Mouse (Mus musculus) forebrain, embryonic 12.5 days (tissue): ENCODE measurements around the gene Fstl4. TPM values are rescaled to one million over a fixed set of nuclear protein-coding genes. Genes with fewer than 3 reads are reported as not detected.

Experiments used
- ATAC-seq: fragments of 200-750 bp; cut with Nextera tagmentation; 2 replicates; pipeline ENCODE4 v1.8.0; 2017; ENCODE audit warnings: moderate TSS enrichment; ENCODE audit not compliant: low FRiP score
- H3K27ac ChIP-seq: fragments of 300-500 bp; sonication (generic); 2 replicates; pipeline ENCODE4 v1.5.1; 2016; ENCODE audit warnings: mild to moderate bottlenecking
- H3K27me3 ChIP-seq: fragments of 300-500 bp; sonication (generic); 2 replicates; pipeline ENCODE4 v1.6.1; 2016; ENCODE audit warnings: mild to moderate bottlenecking
- H3K36me3 ChIP-seq: fragments of 300-500 bp; sonication (generic); replicated peaks from 2 replicates; pipeline ENCODE4 v1.6.1; 2016; ENCODE audit warnings: mild to moderate bottlenecking
- H3K4me1 ChIP-seq: fragments of 300-500 bp; sonication (generic); 2 replicates; pipeline ENCODE4 v1.6.1; 2016
- H3K4me2 ChIP-seq: fragments of 300-500 bp; sonication (generic); 2 replicates; pipeline ENCODE4 v1.6.1; 2016; ENCODE audit warnings: mild to moderate bottlenecking, moderate library complexity
- H3K4me3 ChIP-seq: fragments of 300-500 bp; sonication (generic); replicated peaks from 2 replicates; pipeline ENCODE4 v1.5.1; 2016; ENCODE audit warnings: mild to moderate bottlenecking
- H3K9ac ChIP-seq: fragments of 300-500 bp; sonication (generic); 2 replicates; pipeline ENCODE4 v1.6.1; 2016; ENCODE audit warnings: mild to moderate bottlenecking
- H3K9me3 ChIP-seq: fragments of 300-500 bp; sonication (generic); 2 replicates; pipeline ENCODE4 v1.6.1; 2016
- WGBS: fragments of 180-500 bp; shearing (Covaris S2); methylation state at CpG from one replicate; pipeline ENCODE4 v1.1.7; 2016; 5-methylcytosine and 5-hydroxymethylcytosine counted together
- polyA plus RNA-seq: library from polyadenylated mRNA; unstranded; fragments of >200 nt; fragmentation: Nextera tagmentation; extraction: Ambion mirVana; gene quantifications from 2 replicates; pipeline ENCODE4 v1.2.1, GENCODE M21; 2016

Fstl4 gene
- polyA plus RNA-seq, 1 experiment from 2014 or later, result 1.0 TPM

DNA sequence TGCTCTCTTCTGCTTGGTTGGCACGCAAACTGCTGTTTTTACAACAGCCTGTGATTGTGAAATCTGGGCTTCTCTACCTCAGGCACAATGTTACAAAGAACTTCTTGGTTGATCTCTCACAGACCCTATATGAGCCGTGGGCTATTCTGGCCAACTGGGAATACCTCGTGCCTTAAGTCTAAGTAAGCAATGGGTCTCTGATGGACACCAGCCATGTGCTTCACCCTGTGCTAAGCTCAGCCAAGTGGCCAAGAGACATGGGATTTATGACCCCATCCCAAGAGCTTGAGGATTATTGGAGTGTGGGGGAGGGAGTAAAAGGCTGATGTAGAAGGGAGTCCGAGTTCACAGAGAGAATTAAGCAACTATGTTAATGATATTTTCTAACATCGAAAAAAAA lies 18.0 kb downstream of the Fstl4 start:
- H3K4me1 ChIP-seq, result peaks cover 11% of the 10 kb centered on the region
- no peak overlapping the region for H3K4me2 ChIP-seq
- no peaks in the 10 kb centered on the region for H3K9me3 ChIP-seq
- H3K9ac ChIP-seq, result no peak overlapping the region
- ATAC-seq, result no peak
- no peak overlapping the region for H3K27ac ChIP-seq
- no peaks in the 10 kb centered on the region for H3K36me3 ChIP-seq
- 95% methylated on average over 5 of the region's 5 CpGs for WGBS
- 0 out of 2 replicates have a peak, but pooled peaks cover 5% of the 10 kb centered on the region for H3K27me3 ChIP-seq
- no peak overlapping the region for H3K4me3 ChIP-seq

DNA sequence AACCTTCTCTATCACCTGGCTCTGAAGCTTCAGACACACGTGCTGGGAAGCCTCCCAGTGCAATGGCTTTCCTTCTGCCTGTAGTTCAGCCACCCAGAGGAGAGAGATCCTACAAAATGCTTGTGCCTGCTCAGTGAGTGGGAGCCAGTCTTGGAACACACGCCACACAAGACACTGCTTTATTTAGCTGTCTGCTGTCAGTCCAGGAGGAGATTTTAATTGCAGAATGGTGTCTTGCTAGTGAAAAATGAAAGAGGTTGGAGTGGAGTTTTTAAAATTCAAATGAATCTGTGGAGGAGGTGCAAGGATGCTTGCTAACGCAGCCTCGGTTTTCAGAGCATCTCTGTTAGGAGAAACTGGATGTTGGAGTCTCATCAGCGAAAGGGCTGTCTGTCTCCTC lies 29.9 kb downstream of the Fstl4 start:
- WGBS, result 73% methylated on average over 5 of the region's 5 CpGs
- Histone ChIP-seq H3K27me3 (no peaks in the 10 kb centered on the region), H3K9me3 (no peaks in the 10 kb centered on the region), H3K36me3 (no peaks in the 10 kb centered on the region), H3K4me3 (no peak overlapping the region), H3K4me2 (no peak overlapping the region), H3K9ac (no peak overlapping the region), H3K4me1 (no peaks in the 10 kb centered on the region), H3K27ac (no peak overlapping the region)
- ATAC-seq, result no peak

DNA sequence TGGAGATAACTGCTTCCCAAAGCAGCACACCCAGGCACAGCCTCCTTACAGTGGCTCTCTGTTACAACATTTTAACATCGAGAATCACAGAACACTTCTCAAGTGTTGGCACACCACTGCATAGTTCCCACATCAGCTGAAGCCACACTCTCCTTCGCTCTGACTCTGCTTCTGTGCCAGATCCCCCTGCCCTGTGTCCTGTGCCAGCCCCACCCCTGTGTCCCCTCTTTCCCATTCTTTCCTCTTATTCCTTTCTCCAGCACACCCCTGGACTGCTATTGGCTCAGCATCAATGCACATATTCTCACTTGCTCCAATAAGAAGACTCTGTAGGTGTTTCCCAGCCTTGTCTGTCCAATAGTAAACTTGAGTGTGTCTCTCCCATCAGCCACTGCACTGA lies 45.1 kb downstream of the Fstl4 start:
- Histone ChIP-seq H3K4me1 (no peaks in the 10 kb centered on the region), H3K27ac (no peak overlapping the region), H3K9me3 (no peaks in the 10 kb centered on the region), H3K4me3 (no peak overlapping the region), H3K9ac (no peak overlapping the region), H3K36me3 (no peaks in the 10 kb centered on the region), H3K4me2 (no peak overlapping the region), H3K27me3 (no peaks in the 10 kb centered on the region)
- WGBS, result 95% methylated on average over 2 of the region's 2 CpGs
- no peak for ATAC-seq

DNA sequence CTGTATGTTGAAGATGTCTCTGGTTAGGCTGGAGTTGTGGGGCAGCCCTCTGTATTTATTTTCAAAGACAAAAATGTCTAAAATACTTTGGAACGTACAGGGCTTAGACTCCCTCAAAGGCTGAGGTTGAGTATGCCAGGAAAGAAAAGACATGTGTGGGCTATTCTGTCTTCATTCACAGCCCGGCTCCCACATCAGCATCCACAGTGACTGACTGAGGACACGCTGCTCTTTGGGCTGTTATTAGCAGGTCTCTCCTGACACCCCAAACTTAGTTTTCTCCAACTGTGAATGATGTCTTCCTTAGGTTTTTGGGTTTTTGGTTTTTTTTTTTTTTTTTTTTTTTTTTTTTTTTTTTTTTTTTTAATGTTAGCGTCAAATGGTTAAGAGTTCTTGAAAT lies 51.6 kb downstream of the Fstl4 start:
- Histone ChIP-seq H3K9me3 (no peaks in the 10 kb centered on the region), H3K27me3 (no peaks in the 10 kb centered on the region), H3K27ac (no peak overlapping the region), H3K4me1 (peaks cover 6% of the 10 kb centered on the region), H3K9ac (no peak overlapping the region), H3K36me3 (no peaks in the 10 kb centered on the region), H3K4me3 (no peak overlapping the region), H3K4me2 (no peak overlapping the region)
- WGBS, result 86% methylated on average over 4 of the region's 4 CpGs
- no peak for ATAC-seq

DNA sequence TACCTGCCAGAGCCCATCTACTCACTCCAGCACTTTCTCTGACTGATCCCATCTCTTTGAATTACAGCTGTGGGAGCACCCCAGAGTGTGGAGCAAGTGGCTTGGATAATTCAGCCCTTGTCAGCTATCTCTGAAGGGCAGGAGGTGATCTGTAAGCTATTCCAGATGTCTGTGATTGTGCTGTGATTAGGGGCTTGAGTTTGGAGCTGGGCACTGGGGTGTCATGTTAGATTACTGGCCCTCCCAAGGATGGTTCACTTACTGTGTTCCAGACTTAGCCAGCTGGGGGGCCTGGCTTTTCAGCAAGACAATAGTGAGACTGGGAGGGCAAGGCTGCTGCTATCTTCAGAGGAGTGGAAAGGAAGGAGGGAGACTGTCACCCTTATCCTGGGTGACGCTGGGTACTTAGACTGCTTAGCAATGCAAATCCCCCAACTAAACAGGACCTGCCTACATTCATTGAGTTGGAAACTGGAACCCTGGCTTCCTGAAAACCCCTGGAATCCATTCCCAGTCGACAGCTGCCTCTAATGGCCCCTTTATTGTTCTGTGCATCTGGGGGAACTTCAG lies 56.0 kb downstream of the Fstl4 start:
- Histone ChIP-seq H3K9me3 (no peaks in the 10 kb centered on the region), H3K9ac (no peak overlapping the region), H3K4me2 (no peak overlapping the region), H3K27me3 (no peaks in the 10 kb centered on the region), H3K27ac (no peak overlapping the region), H3K36me3 (no peaks in the 10 kb centered on the region), H3K4me1 (peaks cover 6% of the 10 kb centered on the region), H3K4me3 (no peak overlapping the region)
- 2% methylated on average over 2 of the region's 2 CpGs for WGBS
- no peak for ATAC-seq

DNA sequence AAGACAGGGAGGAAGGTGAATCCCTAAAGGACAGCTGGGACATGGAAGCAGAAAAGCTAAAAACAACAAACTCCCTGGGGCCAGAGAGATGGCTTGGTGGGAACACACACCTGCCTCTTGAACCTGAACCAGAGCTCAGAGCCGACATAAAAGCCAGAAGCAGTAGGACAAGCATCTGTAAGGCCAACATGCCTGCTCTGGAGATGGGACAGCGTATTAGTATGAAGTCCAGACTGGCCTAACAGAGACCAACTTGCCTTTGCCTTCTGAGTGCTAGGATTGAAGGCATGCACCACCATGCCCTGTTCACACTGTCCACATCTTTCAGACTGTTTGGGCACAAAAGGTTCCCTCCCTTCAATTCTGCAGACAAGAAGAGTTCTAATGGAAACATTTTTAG lies 62.2 kb downstream of the Fstl4 start:
- H3K36me3 ChIP-seq, result no peaks in the 10 kb centered on the region
- no peaks in the 10 kb centered on the region for H3K4me1 ChIP-seq
- H3K27me3 ChIP-seq, result 0 out of 2 replicates have a peak, but pooled peaks cover 3% of the 10 kb centered on the region
- H3K4me3 ChIP-seq, result no peak overlapping the region
- no peak overlapping the region for H3K27ac ChIP-seq
- H3K9ac ChIP-seq, result no peak overlapping the region
- 91% methylated on average over 2 of the region's 2 CpGs for WGBS
- H3K4me2 ChIP-seq, result no peak overlapping the region
- H3K9me3 ChIP-seq, result no peaks in the 10 kb centered on the region
- ATAC-seq, result no peak

DNA sequence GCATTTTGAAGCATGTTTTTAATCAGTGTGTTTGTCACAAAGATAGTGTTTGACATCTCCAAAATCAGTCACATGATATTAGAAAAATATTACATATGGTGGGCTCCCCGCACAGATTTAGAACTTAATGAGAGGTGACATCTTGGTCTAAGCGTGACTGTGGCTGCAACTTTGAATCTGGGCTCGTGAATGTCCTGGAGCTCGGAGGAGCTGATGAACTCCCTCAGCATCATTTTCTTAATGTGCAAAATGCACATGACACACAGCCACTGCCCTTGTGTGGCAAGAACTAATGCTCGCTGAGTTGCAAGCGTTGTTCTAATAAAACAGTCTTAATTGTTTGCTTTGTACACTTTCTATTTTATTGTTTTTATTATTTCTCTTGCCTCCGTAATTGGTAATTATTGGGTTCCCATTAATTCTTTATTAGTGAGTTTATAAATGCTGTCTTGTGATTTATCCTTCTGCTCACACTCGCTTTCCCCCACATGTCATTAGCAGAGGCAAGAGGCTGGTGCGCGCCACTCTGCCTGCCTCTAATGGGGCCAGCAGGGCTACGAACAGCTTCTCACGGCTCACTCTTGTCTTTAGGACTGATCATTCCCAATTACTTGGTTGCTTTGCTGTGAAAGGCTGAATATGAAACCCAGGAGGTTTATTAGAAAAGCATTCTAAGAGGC lies 67.3 kb downstream of the Fstl4 start:
- H3K9me3 ChIP-seq, result no peaks in the 10 kb centered on the region
- WGBS, result 59% methylated on average over 12 of the region's 12 CpGs
- H3K36me3 ChIP-seq, result no peaks in the 10 kb centered on the region
- ATAC-seq, result no peak
- H3K27me3 ChIP-seq, result 0 out of 2 replicates have a peak, but pooled peaks cover 3% of the 10 kb centered on the region
- H3K9ac ChIP-seq, result no peak overlapping the region
- peaks cover 2% of the 10 kb centered on the region; the same call in 1 of the 2 replicates for H3K4me1 ChIP-seq
- no peak overlapping the region for H3K4me3 ChIP-seq
- H3K27ac ChIP-seq, result no peak overlapping the region
- no peak overlapping the region for H3K4me2 ChIP-seq

DNA sequence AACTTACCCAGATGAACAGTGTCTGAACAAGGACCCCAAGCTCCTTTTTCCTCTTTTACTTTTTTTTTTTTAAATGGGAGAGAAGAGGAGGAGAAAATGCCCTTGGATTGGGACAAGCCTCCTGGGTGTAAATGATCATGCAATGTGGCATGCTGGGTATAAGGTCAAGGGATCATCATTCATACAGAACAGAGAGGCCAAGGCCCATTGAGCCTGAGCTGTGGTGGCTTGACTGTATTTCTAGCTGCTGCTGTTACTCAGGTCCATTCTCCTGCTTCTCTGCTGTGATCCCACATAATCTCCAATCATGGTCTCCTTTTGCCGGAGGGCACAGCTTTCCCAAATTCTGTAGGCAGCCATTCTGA lies 67.9 kb downstream of the Fstl4 start:
- no peak for ATAC-seq
- H3K4me3 ChIP-seq, result no peak overlapping the region
- 0 out of 2 replicates have a peak, but pooled peaks cover 3% of the 10 kb centered on the region for H3K27me3 ChIP-seq
- H3K9me3 ChIP-seq, result no peaks in the 10 kb centered on the region
- H3K27ac ChIP-seq, result no peak overlapping the region
- H3K4me2 ChIP-seq, result no peak overlapping the region
- 93% methylated on average over 1 of the region's 1 CpGs for WGBS
- H3K4me1 ChIP-seq, result peaks cover 2% of the 10 kb centered on the region; the same call in 1 of the 2 replicates
- H3K36me3 ChIP-seq, result no peaks in the 10 kb centered on the region
- no peak overlapping the region for H3K9ac ChIP-seq

DNA sequence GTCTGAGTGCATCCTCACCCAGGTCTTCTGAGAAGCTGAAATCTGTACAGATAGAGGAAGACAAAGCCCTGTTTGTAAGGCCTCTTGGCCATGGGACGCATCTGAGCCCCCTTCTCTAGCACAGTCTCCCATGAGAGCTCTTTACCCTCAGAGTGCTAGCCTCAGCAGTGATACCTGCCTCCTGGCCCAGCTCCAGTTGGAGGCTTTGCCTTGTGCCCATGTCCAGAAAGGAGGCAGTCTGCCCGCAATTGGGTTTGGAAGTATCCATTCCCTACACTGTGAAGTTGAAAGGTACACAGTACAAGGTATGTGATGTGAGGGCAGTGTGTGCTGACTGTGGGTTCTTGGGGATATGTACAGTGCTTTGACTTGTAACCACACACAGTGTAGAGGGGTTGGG lies 84.3 kb downstream of the Fstl4 start:
- Histone ChIP-seq H3K9me3 (no peaks in the 10 kb centered on the region), H3K27ac (no peak overlapping the region), H3K4me3 (no peak overlapping the region), H3K27me3 (no peaks in the 10 kb centered on the region), H3K4me2 (no peak overlapping the region), H3K4me1 (no peaks in the 10 kb centered on the region), H3K36me3 (no peaks in the 10 kb centered on the region), H3K9ac (no peak overlapping the region)
- 83% methylated on average over 2 of the region's 2 CpGs for WGBS
- ATAC-seq, result no peak

DNA sequence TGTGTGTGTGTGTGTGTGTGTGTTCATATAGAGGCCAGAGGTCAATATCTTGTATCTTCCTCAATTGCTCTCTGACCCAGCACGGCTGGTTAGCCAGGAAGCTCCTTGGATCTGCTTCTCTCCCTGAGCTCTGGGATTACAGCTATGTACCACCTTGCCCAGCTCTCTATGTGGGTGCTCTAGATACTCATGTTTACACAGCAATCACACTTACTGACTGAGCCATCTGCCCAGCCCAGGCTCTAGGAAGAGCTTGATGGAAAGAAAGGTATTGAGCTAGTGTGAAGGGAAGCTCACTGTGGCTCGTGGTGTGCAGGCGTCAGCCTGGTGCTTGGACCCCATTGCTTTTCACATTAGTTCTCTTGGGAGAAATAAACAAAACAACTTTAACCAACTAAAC lies 85.6 kb downstream of the Fstl4 start:
- WGBS, result 86% methylated on average over 3 of the region's 3 CpGs
- H3K27ac ChIP-seq, result no peak overlapping the region
- no peak overlapping the region for H3K9ac ChIP-seq
- no peaks in the 10 kb centered on the region for H3K9me3 ChIP-seq
- H3K4me1 ChIP-seq, result no peaks in the 10 kb centered on the region
- no peaks in the 10 kb centered on the region for H3K27me3 ChIP-seq
- H3K36me3 ChIP-seq, result no peaks in the 10 kb centered on the region
- ATAC-seq, result no peak
- no peak overlapping the region for H3K4me2 ChIP-seq
- H3K4me3 ChIP-seq, result no peak overlapping the region

DNA sequence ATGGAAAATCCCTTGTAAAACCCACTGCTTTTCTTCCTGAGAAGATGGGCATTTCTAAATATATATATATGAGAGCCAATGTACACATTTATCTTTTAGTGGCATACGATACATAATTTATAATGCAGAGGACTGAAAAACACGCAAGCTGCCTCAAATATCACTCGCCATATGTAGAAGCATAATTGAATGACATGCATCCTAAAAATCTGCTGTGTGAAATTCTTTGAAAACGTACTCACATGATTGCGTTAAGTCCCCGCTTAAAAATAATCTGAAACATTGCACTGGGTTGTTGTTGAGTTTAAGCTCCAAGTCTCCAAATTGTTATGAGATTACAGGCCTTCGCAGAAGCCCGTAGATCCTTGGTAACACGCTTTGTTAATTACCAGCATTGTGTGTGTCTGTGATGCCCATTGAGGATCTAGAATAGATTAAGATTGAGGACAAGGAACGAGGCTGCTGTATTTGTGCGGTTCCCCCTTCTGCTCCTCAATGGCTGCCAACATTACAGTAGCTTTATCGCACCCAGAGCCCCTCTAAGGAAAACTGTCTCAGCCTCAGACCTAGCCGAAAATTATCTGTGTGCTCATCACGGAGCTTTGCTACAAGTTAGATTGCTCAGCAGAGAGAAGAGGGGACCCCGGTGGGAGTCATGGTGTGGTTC lies 108.5 kb downstream of the Fstl4 start:
- no peak for ATAC-seq
- H3K27me3 ChIP-seq, result no peaks in the 10 kb centered on the region
- no peaks in the 10 kb centered on the region for H3K36me3 ChIP-seq
- no peak overlapping the region for H3K27ac ChIP-seq
- no peak overlapping the region for H3K9ac ChIP-seq
- H3K4me1 ChIP-seq, result no peaks in the 10 kb centered on the region
- H3K9me3 ChIP-seq, result 0 out of 2 replicates have a peak, but pooled peaks cover 5% of the 10 kb centered on the region
- 90% methylated on average over 15 of the region's 15 CpGs for WGBS
- no peak overlapping the region for H3K4me2 ChIP-seq
- no peak overlapping the region for H3K4me3 ChIP-seq

DNA sequence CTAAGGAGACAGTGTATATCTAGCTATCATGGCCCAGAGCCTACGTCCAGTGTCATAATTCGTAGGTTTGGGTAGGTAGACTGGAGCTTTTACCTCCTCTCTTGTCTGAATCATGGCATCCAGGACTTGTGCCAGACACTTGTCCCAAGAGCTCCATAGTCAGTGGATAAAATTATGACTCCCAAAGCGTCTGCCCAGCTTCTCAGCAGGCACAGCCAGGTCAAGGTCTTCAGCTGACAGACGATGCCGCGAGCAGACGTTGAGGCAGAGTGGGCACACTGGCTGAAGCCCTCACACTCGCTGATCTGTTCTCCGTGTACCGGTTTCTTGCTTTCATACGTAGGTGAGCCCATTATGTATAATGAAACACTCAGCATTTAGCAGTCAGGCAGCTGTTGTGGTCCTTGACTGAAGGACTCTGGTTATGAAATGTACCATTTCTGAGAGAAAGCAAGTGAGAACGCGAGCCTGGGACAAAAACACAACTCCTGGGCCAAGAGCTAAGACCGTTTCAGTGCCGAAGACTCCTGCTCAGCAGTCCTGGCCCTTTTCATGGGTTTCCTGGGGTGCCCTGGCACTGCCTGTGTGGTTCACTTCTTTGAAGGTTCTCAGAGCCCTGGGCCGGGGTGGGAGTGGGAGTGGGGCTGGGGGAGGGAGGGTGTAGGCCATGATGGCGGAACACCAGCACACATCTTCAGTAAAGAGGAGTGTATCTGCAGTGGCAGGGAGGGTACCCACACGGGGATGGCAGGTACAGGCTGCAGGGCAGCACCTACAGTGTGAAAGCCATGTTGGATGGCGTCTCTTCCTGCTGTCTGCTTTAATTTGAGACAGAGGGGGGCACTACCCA lies 111.7 kb downstream of the Fstl4 start:
- WGBS, result 92% methylated on average over 19 of the region's 19 CpGs
- Histone ChIP-seq H3K4me3 (no peak overlapping the region), H3K27me3 (no peaks in the 10 kb centered on the region), H3K36me3 (no peaks in the 10 kb centered on the region), H3K4me1 (no peaks in the 10 kb centered on the region), H3K4me2 (no peak overlapping the region), H3K27ac (no peak overlapping the region), H3K9ac (no peak overlapping the region), H3K9me3 (0 out of 2 replicates have a peak, but pooled peaks cover 5% of the 10 kb centered on the region)
- ATAC-seq, result no peak
